In the genomic region with DNA sequence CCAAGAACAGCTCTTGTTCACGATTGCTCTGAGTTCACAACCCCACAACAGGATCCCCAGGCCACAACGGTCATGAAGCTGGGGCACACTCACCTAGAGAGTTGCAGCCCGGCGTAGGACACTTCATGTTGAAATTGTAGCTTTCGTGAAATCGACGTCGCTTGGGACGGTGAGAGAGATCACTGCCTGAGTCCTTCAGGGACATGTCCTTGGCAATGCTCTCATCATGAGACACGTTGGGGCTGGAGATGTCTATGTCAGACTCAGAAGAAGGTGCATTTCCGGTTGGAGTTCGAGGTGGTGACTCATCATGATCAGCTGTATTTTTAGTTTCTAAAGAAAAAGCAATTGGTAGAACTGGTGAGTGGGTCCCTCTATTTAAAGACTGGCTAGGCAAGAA, we compare ENCODE assay signal across 35 mouse cellular contexts. TPM values are rescaled to one million over a fixed set of nuclear protein-coding genes. Genes with fewer than 3 reads are reported as not detected.
DNase-seq lines count a peak whose midpoint lies in the region; ATAC-seq and TF ChIP-seq lines count a peak whose summit lies in the region.
"Had no signal": no experiment of that assay in that cellular context is flagged by ENCODE, and none has a peak within 500 bp of the region (broad histone marks: within the 10 kb centered on the region; RNA-seq: fewer than 3 reads in every experiment).

No protein-coding gene starts in this region.

- peaks cover 61% of the 10 kb centered on the region for H3K36me3 ChIP-seq in intestine, postnatal 0 days (ENCODE audit: control insufficient read depth, insufficient read depth)
- peaks cover 25% of the 10 kb centered on the region for H3K36me3 ChIP-seq in intestine, embryonic 15.5 days
- H3K36me3 ChIP-seq in forebrain, embryonic 11.5 days (ENCODE audit: control insufficient read depth, insufficient read depth, low read length): peaks cover 11% of the 10 kb centered on the region; the same call in 1 of the 2 replicates

- peak overlapping the region; percentile 30; the same call in 1 of the 2 replicates for H3K27ac ChIP-seq in intestine, postnatal 0 days (ENCODE audit: low read depth, low read length)
- H3K27ac ChIP-seq in intestine, embryonic 15.5 days: no peak overlapping the region
- H3K27ac ChIP-seq in forebrain, embryonic 11.5 days (ENCODE audit: low read depth, low read length): no peak overlapping the region
- H3K27ac ChIP-seq: embryonic facial prominence, embryonic 13.5 days; forebrain, embryonic 10.5 days; limb, embryonic 10.5 days; limb, embryonic 15.5 days; liver, embryonic 13.5 days; stomach, embryonic 15.5 days had no signal

- peak; percentile 36 for DNase-seq in R1 (ENCODE audit: low read depth, low spot score)
- DNase-seq in adrenal gland, postnatal 25 days: peak; percentile 12
- DNase-seq in cerebellum, postnatal 14 days: no peak
- no peak for DNase-seq in forebrain, embryonic 11.5 days (ENCODE audit: low spot score)
- no peak for DNase-seq in thymus, postnatal 36 days
- DNase-seq: cerebellum, adult 11 months; cerebellum, adult 9-10 months; gastrocnemius, postnatal 10 days; kidney, adult 8-10 months; kidney, postnatal 10 days; layer of hippocampus, postnatal 36 days; liver, embryonic 13.5 days; lung, adult 18-20 months; right cerebral cortex, postnatal 25 days; thymus, postnatal 14 days had no signal

- 86% methylated on average over 12 of the region's 12 CpGs for WGBS in intestine, postnatal 0 days
- 91% methylated on average over 12 of the region's 12 CpGs for WGBS in intestine, embryonic 15.5 days
- whole genome bisulfite sequencing in forebrain, embryonic 11.5 days: 94% methylated on average over 12 of the region's 12 CpGs

- TF ChIP-seq CTCF in intestine, postnatal 0 days (IDR thresholded peaks at IDR 0.05; ENCODE audit: low read depth): no peak

- H3K4me1 ChIP-seq in intestine, postnatal 0 days (replicated peaks; ENCODE audit: control insufficient read depth, insufficient read depth, low read length): no peaks in the 10 kb centered on the region
- H3K4me1 ChIP-seq in intestine, embryonic 15.5 days (replicated peaks): 0 out of 2 replicates have a peak, but pooled peaks cover 2% of the 10 kb centered on the region
- no peaks in the 10 kb centered on the region for H3K4me1 ChIP-seq in forebrain, embryonic 11.5 days (replicated peaks; ENCODE audit: control insufficient read depth, insufficient read depth, low read length)
- H3K4me1 ChIP-seq: embryonic facial prominence, embryonic 13.5 days; forebrain, embryonic 10.5 days; limb, embryonic 10.5 days; limb, embryonic 15.5 days; stomach, embryonic 15.5 days had no signal

- ATAC-seq in intestine, postnatal 0 days: no peak
- ATAC-seq in intestine, embryonic 15.5 days: no peak
- no peak for ATAC-seq in forebrain, embryonic 11.5 days (replicated peaks; ENCODE audit: low FRiP score)
- ATAC-seq: CD4-positive, CD25-positive, alpha-beta regulatory T cell, adult 4 months; hindbrain, embryonic 16.5 days; lung, postnatal 0 days; midbrain, embryonic 16.5 days had no signal

- no peak overlapping the region for H3K4me2 ChIP-seq in intestine, postnatal 0 days (replicated peaks; ENCODE audit: low read depth)
- no peak overlapping the region for H3K4me2 ChIP-seq in intestine, embryonic 15.5 days (replicated peaks)
- no peak overlapping the region for H3K4me2 ChIP-seq in forebrain, embryonic 11.5 days (ENCODE audit: low read depth, low read length, severe bottlenecking)
- H3K4me2 ChIP-seq: embryonic facial prominence, embryonic 13.5 days; limb, embryonic 15.5 days; liver, embryonic 13.5 days; midbrain, embryonic 11.5 days; stomach, embryonic 15.5 days had no signal

- no peaks in the 10 kb centered on the region for H3K9me3 ChIP-seq in intestine, postnatal 0 days (ENCODE audit: control insufficient read depth)
- H3K9me3 ChIP-seq in intestine, embryonic 15.5 days: no peaks in the 10 kb centered on the region
- no peaks in the 10 kb centered on the region for H3K9me3 ChIP-seq in forebrain, embryonic 11.5 days (ENCODE audit: control insufficient read depth, low read length)
- H3K9me3 ChIP-seq: embryonic facial prominence, embryonic 13.5 days; forebrain, embryonic 10.5 days; G1E; limb, embryonic 10.5 days; limb, embryonic 15.5 days; liver, embryonic 13.5 days; stomach, embryonic 15.5 days had no signal

- H3K27me3 ChIP-seq in intestine, postnatal 0 days (replicated peaks; ENCODE audit: control insufficient read depth, insufficient read depth, low read length): no peaks in the 10 kb centered on the region
- H3K27me3 ChIP-seq in intestine, embryonic 15.5 days (replicated peaks): no peaks in the 10 kb centered on the region
- H3K27me3 ChIP-seq in forebrain, embryonic 11.5 days (ENCODE audit: control insufficient read depth, insufficient read depth, low read length): no peaks in the 10 kb centered on the region
- H3K27me3 ChIP-seq: embryonic facial prominence, embryonic 13.5 days; limb, embryonic 15.5 days; liver, embryonic 13.5 days; stomach, embryonic 15.5 days had no signal

- no peak overlapping the region for H3K9ac ChIP-seq in intestine, postnatal 0 days (ENCODE audit: low read depth, low read length)
- H3K9ac ChIP-seq in intestine, embryonic 15.5 days: no peak overlapping the region
- no peak overlapping the region for H3K9ac ChIP-seq in forebrain, embryonic 11.5 days (ENCODE audit: low read length)
- H3K9ac ChIP-seq: embryonic facial prominence, embryonic 13.5 days; limb, embryonic 15.5 days; liver, embryonic 13.5 days; stomach, embryonic 15.5 days had no signal

- no peak overlapping the region for H3K4me3 ChIP-seq in intestine, postnatal 0 days (ENCODE audit: low read depth, low read length)
- H3K4me3 ChIP-seq in intestine, embryonic 15.5 days (replicated peaks): no peak overlapping the region
- no peak overlapping the region for H3K4me3 ChIP-seq in forebrain, embryonic 11.5 days (ENCODE audit: low read depth, low read length)
- H3K4me3 ChIP-seq: embryonic facial prominence, embryonic 13.5 days; forebrain, embryonic 10.5 days; limb, embryonic 10.5 days; limb, embryonic 15.5 days; liver, embryonic 13.5 days; stomach, embryonic 15.5 days had no signal

RNA-seq across cellular contexts. Expression of a gene that starts 10.2 kb away (rescaled TPM):
- polyA plus RNA-seq in intestine, postnatal 0 days (2015; fragmentation: Nextera tagmentation; extraction: Ambion mirVana): 29.7 and 30.2 TPM in 2 replicates
- 67.3 and 68.7 TPM in 2 replicates for polyA plus RNA-seq in intestine, embryonic 15.5 days (2015; fragmentation: Nextera tagmentation; extraction: Ambion mirVana)
- 51.7 and 58.0 TPM in 2 replicates for total RNA-seq in adrenal gland, postnatal 25 days (2021)
- 85.3 and 94.0 TPM in 2 replicates for polyA plus RNA-seq in forebrain, embryonic 11.5 days (2014; fragmentation: Nextera tagmentation; extraction: Ambion mirVana)

RNA-seq across cellular contexts. Expression of a gene that starts 36.9 kb away (rescaled TPM):
- polyA plus RNA-seq in intestine, postnatal 0 days (2015; fragmentation: Nextera tagmentation; extraction: Ambion mirVana): 5.5 and 7.4 TPM in 2 replicates
- 9.6 and 10.7 TPM in 2 replicates for polyA plus RNA-seq in intestine, embryonic 15.5 days (2015; fragmentation: Nextera tagmentation; extraction: Ambion mirVana)
- 13.7 and 13.8 TPM in 2 replicates for total RNA-seq in adrenal gland, postnatal 25 days (2021)
- polyA plus RNA-seq in forebrain, embryonic 11.5 days (2014; fragmentation: Nextera tagmentation; extraction: Ambion mirVana): 8.9 and 10.1 TPM in 2 replicates

RNA-seq across cellular contexts. Expression of a gene that starts 38.6 kb away (rescaled TPM):
- not detected in 2 replicates for polyA plus RNA-seq in intestine, postnatal 0 days (2015; fragmentation: Nextera tagmentation; extraction: Ambion mirVana)
- polyA plus RNA-seq in intestine, embryonic 15.5 days (2015; fragmentation: Nextera tagmentation; extraction: Ambion mirVana): not detected in 2 replicates
- total RNA-seq in adrenal gland, postnatal 25 days (2021): not detected in 2 replicates
- 0.29 TPM in 1 of 2 replicates, not detected in the other for polyA plus RNA-seq in forebrain, embryonic 11.5 days (2014; fragmentation: Nextera tagmentation; extraction: Ambion mirVana)
- total RNA-seq: common myeloid progenitor, adult 5-6 weeks; gastrocnemius, postnatal 10 days; heart, adult 8-10 months; heart, postnatal 25 days; layer of hippocampus, postnatal 36 days; left cerebral cortex, postnatal 10 days; neutrophil, adult 5-6 weeks had no signal
- polyA plus RNA-seq: CD4-positive, CD25-positive, alpha-beta regulatory T cell, adult 4 months; embryonic facial prominence, embryonic 13.5 days; forebrain, embryonic 10.5 days; G1E; gonadal fat pad, adult 2 months; heart, embryonic 14.5 days; hindbrain, embryonic 16.5 days; limb, embryonic 10.5 days; liver, embryonic 13.5 days; midbrain, embryonic 11.5 days; midbrain, embryonic 16.5 days had no signal

Comparison
In these comparisons a context has a peak if more than half of its experiments do, and no peak if none do; other contexts are left out.
1. DNase-seq: peak in R1 (single experiment) and adrenal gland, postnatal 25 days (single experiment); none in cerebellum, postnatal 14 days (0 of 2), forebrain, embryonic 11.5 days (single experiment) and thymus, postnatal 36 days (0 of 2).